Mouse (Mus musculus): ENCODE measurements at regions not wholly inside any gene's neighbourhood (a gene's known extent, or its start where the extent isn't known, plus 50 kb on each side); places are given as distances from the start of the nearest gene placed in this dataset.

DNA sequence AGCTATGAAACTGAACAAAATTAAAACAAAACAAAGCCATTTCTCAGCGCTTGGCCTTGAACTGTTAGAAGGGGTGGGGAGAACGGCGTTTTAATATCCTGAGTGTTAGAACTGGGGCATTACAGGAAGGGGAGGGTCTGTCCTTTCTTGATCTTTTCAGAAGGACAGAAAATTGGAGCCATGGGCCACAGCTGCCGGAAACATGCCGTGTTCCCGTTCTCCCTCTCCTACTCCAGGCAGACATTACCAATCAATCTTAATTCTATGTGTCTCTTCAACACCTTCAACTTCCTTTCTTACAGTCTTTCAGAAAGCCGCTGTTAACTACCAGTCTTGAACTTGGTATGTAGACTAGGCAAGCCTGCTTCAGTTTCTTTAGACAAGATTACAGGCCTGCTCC lies 134.7 kb downstream of the Zfp365 start:
- no peak for ATAC-seq
- no peaks in the 10 kb centered on the region for H3K27me3 ChIP-seq
- no peak for DNase-seq (ENCODE audit: low read depth, low spot score)
- no peak for TF ChIP-seq CTCF (IDR thresholded peaks at IDR 0.05)
- POLR2A ChIA-PET: no interaction called here
- CTCF ChIA-PET: no interaction called here
- in situ Hi-C loops (cut with MboI; ENCODE audit: low pct_unique_long_range_greater_than_20kb): no loop called here

GRCm38 (mm10) chr10:67776851-67777250 lies 135.6 kb downstream of the Zfp365 start:
- POLR2A ChIA-PET: no interaction called here
- CTCF ChIA-PET: interaction anchor here (3.1 kb wide), 1 partner anchor 11 kb away, joined by 18 read pairs; no protein-coding TSS in a partner anchor
- DNase-seq (ENCODE audit: low read depth, low spot score) (no peak), ATAC-seq (no peak)
- in situ Hi-C loops (cut with MboI; ENCODE audit: low pct_unique_long_range_greater_than_20kb): no loop called here
- TF ChIP-seq CTCF (IDR thresholded peaks at IDR 0.05): no peak
- H3K27me3 ChIP-seq: no peaks in the 10 kb centered on the region

- POLR2A ChIA-PET: no interaction called here
- ATAC-seq: no peak
Observed at GRCm38 (mm10) chr10:67771796-67772195, 140.7 kb downstream of the Zfp365 start.

GRCm38 (mm10) chr10:67766099-67766498 lies 146.4 kb downstream of the Zfp365 start:
- TF ChIP-seq CTCF (IDR thresholded peaks at IDR 0.05): peak; percentile 87
- no peak for DNase-seq (ENCODE audit: low read depth, low spot score)
- ChIA-PET CTCF (interaction anchor here (0.8 to 3.0 kb wide), 17 partner anchors 8 to 485 kb away, joined by 3 to 22 read pairs (median 5); partner anchors contain the start of gene Egr2), POLR2A (interaction anchor here (0.7 to 1.1 kb wide), 2 partner anchors 12 to 238 kb away, joined by 3 to 5 read pairs; no protein-coding TSS in a partner anchor)
- in situ Hi-C loops (cut with MboI; ENCODE audit: low pct_unique_long_range_greater_than_20kb): loop anchor here (5.0 to 10.0 kb wide), 2 partner anchors 89 to 449 kb away; no protein-coding TSS in a partner anchor
- H3K27me3 ChIP-seq: peaks cover 15% of the 10 kb centered on the region
- ATAC-seq: no peak

More at GRCm38 (mm10) chr10:67771796-67772195, 140.7 kb downstream of the Zfp365 start:
- CTCF ChIA-PET: no interaction called here
- in situ Hi-C loops (cut with MboI; ENCODE audit: low pct_unique_long_range_greater_than_20kb): no loop called here
- H3K27me3 ChIP-seq: peaks cover 12% of the 10 kb centered on the region
- no peak for TF ChIP-seq CTCF (IDR thresholded peaks at IDR 0.05)
- DNase-seq (ENCODE audit: low read depth, low spot score): no peak

GRCm38 (mm10) chr10:67760424-67760823 lies 152.0 kb downstream of the Zfp365 start:
- no peak for TF ChIP-seq CTCF (IDR thresholded peaks at IDR 0.05)
- H3K27me3 ChIP-seq: peaks cover 3% of the 10 kb centered on the region
- ChIA-PET CTCF (no interaction called here), POLR2A (no interaction called here)
- ATAC-seq: no peak
- no peak for DNase-seq (ENCODE audit: low read depth, low spot score)
- in situ Hi-C loops (cut with MboI; ENCODE audit: low pct_unique_long_range_greater_than_20kb): loop anchor here (10.0 kb wide), 1 partner anchor 94 kb away; no protein-coding TSS in a partner anchor

DNA sequence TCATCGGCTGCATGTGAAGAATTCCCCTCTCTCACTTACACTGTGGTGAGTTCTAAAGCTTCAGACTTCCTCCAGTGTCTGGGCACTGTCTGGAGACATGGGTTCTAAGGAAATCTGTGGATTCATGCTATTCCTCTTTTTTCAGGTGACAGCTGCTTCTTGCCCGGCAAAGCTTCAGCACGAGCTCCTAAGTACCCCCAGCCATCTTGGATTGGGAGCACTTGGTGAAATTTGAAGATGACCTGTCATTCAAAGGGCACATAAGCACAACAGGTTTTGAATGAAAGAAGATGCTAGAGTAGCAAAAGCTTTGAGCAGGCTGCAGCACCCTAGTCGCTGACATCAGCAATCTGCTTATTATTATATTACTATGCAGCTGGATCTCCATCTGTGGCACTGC lies 164.3 kb downstream of the Zfp365 start:
- peaks cover 3% of the 10 kb centered on the region for H3K27me3 ChIP-seq
- ChIA-PET CTCF (interaction anchor here (0.9 kb wide), 1 partner anchor 12 kb away, joined by 4 read pairs; no protein-coding TSS in a partner anchor), POLR2A (no interaction called here)
- no peak for DNase-seq (ENCODE audit: low read depth, low spot score)
- no peak for TF ChIP-seq CTCF (IDR thresholded peaks at IDR 0.05)
- no peak for ATAC-seq
- in situ Hi-C loops (cut with MboI; ENCODE audit: low pct_unique_long_range_greater_than_20kb): loop anchor here (25.0 kb wide), 1 partner anchor 836 kb away; no protein-coding TSS in a partner anchor

GRCm38 (mm10) chr10:67747461-67747860 lies 165.0 kb downstream of the Zfp365 start:
- DNase-seq (ENCODE audit: low read depth, low spot score): no peak
- CTCF ChIA-PET: interaction anchor here (0.9 kb wide), 1 partner anchor 12 kb away, joined by 4 read pairs; no protein-coding TSS in a partner anchor
- H3K27me3 ChIP-seq: no peaks in the 10 kb centered on the region
- POLR2A ChIA-PET: no interaction called here
- no peak for TF ChIP-seq CTCF (IDR thresholded peaks at IDR 0.05)
- ATAC-seq: no peak
- in situ Hi-C loops (cut with MboI; ENCODE audit: low pct_unique_long_range_greater_than_20kb): loop anchor here (25.0 kb wide), 1 partner anchor 835 kb away; no protein-coding TSS in a partner anchor

GRCm38 (mm10) chr10:67746140-67746539 lies 166.3 kb downstream of the Zfp365 start:
- in situ Hi-C loops (cut with MboI; ENCODE audit: low pct_unique_long_range_greater_than_20kb): loop anchor here (25.0 kb wide), 1 partner anchor 834 kb away; no protein-coding TSS in a partner anchor
- ATAC-seq (no peak), DNase-seq (ENCODE audit: low read depth, low spot score) (no peak)
- POLR2A ChIA-PET: no interaction called here
- TF ChIP-seq CTCF (IDR thresholded peaks at IDR 0.05): no peak
- CTCF ChIA-PET: no interaction called here
- H3K27me3 ChIP-seq: no peaks in the 10 kb centered on the region

DNA sequence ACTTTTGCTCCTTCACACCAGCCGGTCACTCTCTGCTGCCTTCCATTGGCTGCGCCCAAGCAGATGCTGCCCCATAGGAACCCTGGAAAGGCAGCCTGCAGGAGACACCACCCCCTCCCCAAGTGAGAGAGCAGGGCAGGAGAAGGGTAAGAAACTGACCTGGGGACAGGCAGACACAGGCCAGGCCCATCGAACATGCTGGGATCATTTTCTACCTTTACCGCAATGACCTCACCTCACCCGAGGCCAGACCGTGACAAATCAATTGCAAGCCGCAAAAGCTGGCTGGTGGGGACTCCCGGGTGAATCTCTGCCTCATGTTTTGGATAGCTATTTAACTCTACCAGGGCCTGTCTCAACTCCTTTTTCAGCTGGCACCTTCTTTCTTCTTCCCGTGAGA lies 168.9 kb downstream of the Zfp365 start:
- in situ Hi-C loops (cut with MboI; ENCODE audit: low pct_unique_long_range_greater_than_20kb): loop anchor here (25.0 kb wide), 1 partner anchor 831 kb away; no protein-coding TSS in a partner anchor

GRCm38 (mm10) chr10:67742824-67743223 lies 169.6 kb downstream of the Zfp365 start:
- in situ Hi-C loops (cut with MboI; ENCODE audit: low pct_unique_long_range_greater_than_20kb): loop anchor here (25.0 kb wide), 1 partner anchor 831 kb away; no protein-coding TSS in a partner anchor
- CTCF ChIA-PET: no interaction called here
- ATAC-seq: no peak
- POLR2A ChIA-PET: no interaction called here
- DNase-seq (ENCODE audit: low read depth, low spot score): no peak
- TF ChIP-seq CTCF (IDR thresholded peaks at IDR 0.05): no peak
- H3K27me3 ChIP-seq: no peaks in the 10 kb centered on the region

More for the DNA sequence above, 168.9 kb downstream of the Zfp365 start:
- ChIA-PET CTCF (interaction anchor here (1.6 kb wide), 1 partner anchor 22 kb away, joined by 6 read pairs; no protein-coding TSS in a partner anchor), POLR2A (no interaction called here)
- ATAC-seq (no peak), DNase-seq (ENCODE audit: low read depth, low spot score) (no peak)
- no peaks in the 10 kb centered on the region for H3K27me3 ChIP-seq
- no peak for TF ChIP-seq CTCF (IDR thresholded peaks at IDR 0.05)

DNA sequence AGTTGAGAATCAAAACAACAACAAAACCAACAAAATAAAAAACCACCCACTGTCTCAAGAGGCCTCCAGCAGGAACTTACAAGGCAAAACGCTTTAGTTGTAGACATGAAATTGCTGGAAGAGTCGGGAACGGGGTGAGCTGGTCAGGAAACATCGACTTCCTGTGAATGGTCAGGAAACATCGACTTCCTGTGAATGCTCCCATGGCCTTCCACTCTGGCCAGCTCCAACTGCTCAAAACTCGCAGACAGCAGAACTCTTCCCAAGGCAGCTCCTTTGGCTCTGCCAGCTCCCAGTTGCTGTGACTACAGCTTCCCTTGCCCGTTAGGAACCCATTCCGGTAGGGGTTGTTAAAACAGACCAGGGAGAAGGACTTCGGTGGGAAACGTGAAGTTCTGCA lies 170.2 kb downstream of the Zfp365 start:
- POLR2A ChIA-PET: no interaction called here
- ATAC-seq (no peak), DNase-seq (ENCODE audit: low read depth, low spot score) (no peak)
- no peak for TF ChIP-seq CTCF (IDR thresholded peaks at IDR 0.05)
- in situ Hi-C loops (cut with MboI; ENCODE audit: low pct_unique_long_range_greater_than_20kb): loop anchor here (25.0 kb wide), 1 partner anchor 830 kb away; no protein-coding TSS in a partner anchor
- CTCF ChIA-PET: no interaction called here
- H3K27me3 ChIP-seq: no peaks in the 10 kb centered on the region
